Mouse (Mus musculus) forebrain, embryonic 11.5 days (tissue): ENCODE measurements around the gene Acsl4. TPM values are rescaled to one million over a fixed set of nuclear protein-coding genes. Genes with fewer than 3 reads are reported as not detected.

Experiments used
- ATAC-seq: fragments of 200-750 bp; cut with Nextera tagmentation; replicated peaks from 2 replicates; pipeline ENCODE4 v1.8.0; 2017; ENCODE audit warnings: moderate TSS enrichment; ENCODE audit not compliant: low FRiP score
- DNase-seq: peaks from one replicate; pipeline ENCODE4 v3.0.0-alpha.2; 2017; ENCODE audit warnings: low spot score
- H3K27ac ChIP-seq: fragments of 300-500 bp; sonication (generic); 2 replicates; pipeline ENCODE4 v1.5.1; 2014; ENCODE audit warnings: low read depth, low read length
- H3K27me3 ChIP-seq: fragments of 300-500 bp; sonication (generic); 2 replicates; pipeline ENCODE4 v1.6.1; 2014; ENCODE audit warnings: mild to moderate bottlenecking, low read length, mixed read lengths; ENCODE audit not compliant: control insufficient read depth, insufficient read depth
- H3K36me3 ChIP-seq: fragments of 300-500 bp; sonication (generic); 2 replicates; pipeline ENCODE4 v1.6.1; 2014; ENCODE audit warnings: mild to moderate bottlenecking, low read length, moderate library complexity, mixed read lengths; ENCODE audit not compliant: control insufficient read depth, insufficient read depth
- H3K4me1 ChIP-seq: fragments of 300-500 bp; sonication (generic); replicated peaks from 2 replicates; pipeline ENCODE4 v1.6.1; 2014; ENCODE audit warnings: low read length, mixed read lengths; ENCODE audit not compliant: control insufficient read depth, insufficient read depth
- H3K4me2 ChIP-seq: fragments of 300-500 bp; sonication (generic); 2 replicates; pipeline ENCODE4 v1.6.1; 2014; ENCODE audit warnings: low read depth, mild to moderate bottlenecking, low read length, moderate library complexity, mixed read lengths; ENCODE audit not compliant: severe bottlenecking
- H3K4me3 ChIP-seq: fragments of 300-500 bp; sonication (generic); 2 replicates; pipeline ENCODE4 v1.5.1; 2014; ENCODE audit warnings: low read depth, low read length
- H3K9ac ChIP-seq: fragments of 300-500 bp; sonication (generic); 2 replicates; pipeline ENCODE4 v1.6.1; 2014; ENCODE audit warnings: low read length
- H3K9me3 ChIP-seq: fragments of 300-500 bp; sonication (generic); 2 replicates; pipeline ENCODE4 v1.6.1; 2016; ENCODE audit warnings: low read length, mixed read lengths; ENCODE audit not compliant: control insufficient read depth
- WGBS: fragments of 180-500 bp; shearing (Covaris S2); extraction: QIAGEN DNeasy Blood & Tissue Kit; methylation state at CpG from one replicate; pipeline ENCODE4 v1.1.7; 2014; 5-methylcytosine and 5-hydroxymethylcytosine counted together
- polyA plus RNA-seq: library from polyadenylated mRNA; unstranded; fragments of >200 nt; fragmentation: Nextera tagmentation; extraction: Ambion mirVana; gene quantifications from 2 replicates; pipeline ENCODE4 v1.2.1, GENCODE M21; 2014

Gene Acsl4
- polyA plus RNA-seq, 1 experiment from 2014 or later, result 20.9 TPM

DNA sequence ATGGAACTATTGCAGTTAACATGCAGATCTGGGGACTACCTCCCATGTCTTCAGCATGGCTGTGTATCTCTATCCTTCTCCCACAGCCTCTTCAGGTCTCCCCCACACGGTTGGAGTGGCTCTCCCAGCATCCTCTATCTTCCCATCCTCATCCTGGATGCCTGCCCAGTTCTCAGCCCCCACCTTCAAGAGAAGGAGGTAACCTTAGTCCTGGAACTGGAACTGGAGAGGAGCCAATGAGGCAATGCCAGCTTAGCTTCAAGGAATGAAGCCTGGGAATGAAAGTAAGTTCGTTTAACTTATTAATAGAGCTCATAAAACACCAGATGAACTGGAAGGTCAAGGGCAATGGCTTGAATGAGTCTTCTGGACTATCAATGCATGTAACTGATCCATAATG, 86.9 kb downstream of the Acsl4 start:
- 62% methylated on average over 2 of the region's 2 CpGs for WGBS
- no peak for ATAC-seq

GRCm38 (mm10) chrX:142285905-142286304, 104.4 kb downstream of the Acsl4 start:
- no peak for DNase-seq

More for the DNA sequence above, 86.9 kb downstream of the Acsl4 start:
- H3K4me1 ChIP-seq, result no peaks in the 10 kb centered on the region
- no peak overlapping the region for H3K27ac ChIP-seq
- no peak overlapping the region for H3K9ac ChIP-seq
- H3K4me2 ChIP-seq, result no peak overlapping the region
- H3K27me3 ChIP-seq, result peaks cover 10% of the 10 kb centered on the region
- H3K4me3 ChIP-seq, result no peak overlapping the region
- H3K9me3 ChIP-seq, result no peaks in the 10 kb centered on the region
- DNase-seq, result no peak
- H3K36me3 ChIP-seq, result no peaks in the 10 kb centered on the region

GRCm38 (mm10) chrX:142276573-142276972, 113.8 kb downstream of the Acsl4 start:
- Histone ChIP-seq H3K27ac (no peak overlapping the region), H3K4me1 (no peaks in the 10 kb centered on the region), H3K4me3 (no peak overlapping the region), H3K9ac (no peak overlapping the region), H3K4me2 (no peak overlapping the region), H3K27me3 (no peaks in the 10 kb centered on the region; the same call in 1 of the 2 replicates), H3K36me3 (no peaks in the 10 kb centered on the region), H3K9me3 (no peaks in the 10 kb centered on the region)
- 72% methylated on average over 3 of the region's 3 CpGs for WGBS
- ATAC-seq, result no peak
- no peak for DNase-seq

More at GRCm38 (mm10) chrX:142285905-142286304, 104.4 kb downstream of the Acsl4 start:
- H3K36me3 ChIP-seq, result no peaks in the 10 kb centered on the region
- H3K27ac ChIP-seq, result no peak overlapping the region
- peaks cover 3% of the 10 kb centered on the region for H3K27me3 ChIP-seq
- H3K4me2 ChIP-seq, result no peak overlapping the region
- no peak overlapping the region for H3K4me3 ChIP-seq
- no peak overlapping the region for H3K9ac ChIP-seq
- no peaks in the 10 kb centered on the region for H3K9me3 ChIP-seq
- 60% methylated on average over 5 of the region's 5 CpGs for WGBS
- no peak for ATAC-seq
- no peaks in the 10 kb centered on the region for H3K4me1 ChIP-seq

DNA sequence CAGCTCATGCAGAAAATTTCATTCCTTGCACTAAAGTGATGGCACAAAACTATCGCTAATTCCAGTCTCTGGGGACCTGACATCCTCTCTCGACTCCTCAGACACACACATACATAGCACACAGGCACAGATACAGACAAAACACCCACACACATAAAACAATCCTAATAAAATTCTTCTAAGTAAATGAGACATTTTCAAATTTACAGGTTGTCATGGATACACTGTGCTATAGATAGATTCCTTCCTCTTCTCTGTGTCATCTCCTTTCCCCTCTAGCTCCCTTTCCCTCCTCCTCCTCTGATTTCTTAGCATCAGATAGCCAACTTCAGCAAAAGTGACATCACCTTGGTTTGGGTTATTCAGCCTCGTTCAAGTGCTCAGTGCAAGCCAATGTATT, 114.3 kb downstream of the Acsl4 start:
- no peaks in the 10 kb centered on the region for H3K4me1 ChIP-seq
- 84% methylated on average over 3 of the region's 3 CpGs for WGBS
- DNase-seq, result no peak
- no peak overlapping the region for H3K27ac ChIP-seq
- no peak overlapping the region for H3K4me2 ChIP-seq
- no peak overlapping the region for H3K9ac ChIP-seq
- ATAC-seq, result no peak
- H3K9me3 ChIP-seq, result no peaks in the 10 kb centered on the region
- no peak overlapping the region for H3K4me3 ChIP-seq
- no peaks in the 10 kb centered on the region for H3K36me3 ChIP-seq
- H3K27me3 ChIP-seq, result no peaks in the 10 kb centered on the region; the same call in 1 of the 2 replicates

Other genes starting within 250 kb of the Acsl4 start
- 0.03 TPM in 1 of 2 replicates, not detected in the other for gene Gucy2f, start 193.6 kb downstream of the Acsl4 start, polyA plus RNA-seq
- gene Nxt2, start 163.8 kb downstream of the Acsl4 start, polyA plus RNA-seq, result 13.3 and 14.1 TPM in 2 replicates
- gene Kcne1l, start 84.2 kb downstream of the Acsl4 start, polyA plus RNA-seq, result 13.2 and 14.5 TPM in 2 replicates